Mouse (Mus musculus) retina, postnatal 7 days (tissue): Measurements from ENCODE around the gene Pcnx3.

Experiments used
- DNase-seq: peaks from one replicate; pipeline ENCODE4 v3.0.0-alpha.2; 2012; ENCODE audit warnings: low read depth, low spot score

Pcnx3 gene

GRCm38 (mm10) chr19:5641021-5641420, 47.7 kb downstream of the Pcnx3 start:
- DNase-seq: no peak

- no peak for DNase-seq
Observed at GRCm38 (mm10) chr19:5640339-5640738, 48.4 kb downstream of the Pcnx3 start.

- DNase-seq: no peak
Observed at GRCm38 (mm10) chr19:5638416-5639005, 50.2 kb downstream of the Pcnx3 start.

GRCm38 (mm10) chr19:5637069-5638047, 51.4 kb downstream of the Pcnx3 start, which contains the start of gene Rela:
Gene Rela (plus strand): TSS chr19:5637483.
- DNase-seq: peak; percentile 77

DNA sequence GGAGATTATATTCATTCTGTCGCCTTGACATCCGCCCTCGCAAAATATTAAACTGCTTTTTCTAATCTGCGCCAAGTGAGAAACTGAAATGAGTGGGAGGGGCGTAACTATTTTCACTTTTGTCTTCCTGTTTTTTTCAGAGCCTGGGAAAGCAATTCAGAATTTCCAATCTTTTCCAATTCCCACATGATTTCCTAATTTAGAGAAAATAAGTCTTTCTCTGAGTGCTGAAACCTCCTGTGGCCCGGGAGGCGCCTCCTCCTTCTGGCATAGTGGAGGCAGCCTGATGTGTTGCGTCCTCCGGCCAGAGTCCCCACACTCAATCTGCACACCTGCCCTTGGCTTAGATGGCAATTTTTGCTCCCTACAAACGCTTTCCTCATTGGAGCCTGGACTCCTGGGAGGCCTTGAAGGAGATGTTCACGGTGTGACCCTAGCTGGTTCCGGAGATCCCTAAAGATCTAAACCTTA, 52.1 kb downstream of the Pcnx3 start:
- DNase-seq: no peak

DNA sequence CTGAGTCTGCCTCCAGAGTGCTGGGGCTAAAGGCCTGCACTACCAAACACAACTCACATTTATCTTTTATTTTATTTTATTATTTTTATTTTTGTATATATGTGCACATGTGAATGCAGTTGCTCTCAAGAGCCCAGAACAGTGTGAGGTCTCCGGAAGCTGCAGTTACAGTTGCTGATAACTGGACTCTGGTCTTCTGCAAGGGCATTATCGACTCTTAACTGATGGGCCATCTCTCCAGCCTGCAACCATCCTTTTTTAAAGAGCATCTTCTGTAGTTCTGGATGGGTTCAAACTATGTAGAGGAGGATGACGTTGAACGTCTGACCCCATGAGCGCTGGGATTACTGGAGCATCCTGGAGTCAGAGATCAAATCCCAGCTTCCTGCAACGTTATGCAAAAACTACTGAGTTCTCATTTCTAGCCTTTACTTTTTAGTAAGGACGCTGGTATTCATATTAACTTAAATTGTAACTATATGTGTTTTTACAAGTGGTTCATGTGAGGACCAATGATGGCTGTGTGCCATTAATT, 52.6 kb downstream of the Pcnx3 start:
- DNase-seq: no peak

GRCm38 (mm10) chr19:5632120-5632519, 56.6 kb downstream of the Pcnx3 start:
- DNase-seq: no peak

DNA sequence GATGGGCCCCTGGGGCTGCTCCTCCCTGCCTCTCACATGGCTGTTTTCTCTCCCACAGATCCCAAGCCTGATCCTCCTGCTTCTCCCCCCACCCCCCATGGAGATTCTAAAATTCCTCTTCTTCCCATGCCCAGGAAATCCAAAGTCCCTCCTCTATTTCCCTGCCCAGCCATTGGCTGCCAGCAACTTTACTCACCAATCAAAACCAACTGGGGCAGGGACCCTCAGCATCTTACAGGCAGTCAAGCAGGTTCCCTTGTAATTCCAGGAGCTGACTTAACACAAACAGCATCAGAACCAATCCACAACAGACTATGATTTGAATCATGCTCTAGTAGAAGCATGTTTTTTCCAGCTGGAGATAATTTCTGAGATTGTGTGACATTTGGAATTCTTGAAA, 58.8 kb downstream of the Pcnx3 start:
- DNase-seq: no peak

DNA sequence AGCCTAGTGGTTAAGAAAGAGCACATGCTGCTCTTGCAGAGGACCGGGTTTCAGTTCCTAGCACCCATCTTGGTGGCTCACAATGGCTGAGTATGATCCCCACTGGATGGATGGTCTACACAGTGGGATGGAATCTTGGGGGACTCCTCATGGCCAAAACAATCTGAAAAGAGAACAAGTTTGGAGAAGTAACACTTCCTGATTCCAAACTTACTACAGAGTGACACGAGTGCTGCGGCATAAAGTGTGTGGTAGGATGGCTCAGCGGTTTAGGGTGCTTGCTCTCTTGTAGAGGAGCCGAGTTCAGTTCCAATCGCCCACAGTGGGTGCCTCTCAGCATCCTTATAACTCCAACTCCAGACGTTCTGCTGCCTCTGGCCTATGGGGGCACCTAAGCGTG, 63.4 kb downstream of the Pcnx3 start:
- DNase-seq: no peak

DNA sequence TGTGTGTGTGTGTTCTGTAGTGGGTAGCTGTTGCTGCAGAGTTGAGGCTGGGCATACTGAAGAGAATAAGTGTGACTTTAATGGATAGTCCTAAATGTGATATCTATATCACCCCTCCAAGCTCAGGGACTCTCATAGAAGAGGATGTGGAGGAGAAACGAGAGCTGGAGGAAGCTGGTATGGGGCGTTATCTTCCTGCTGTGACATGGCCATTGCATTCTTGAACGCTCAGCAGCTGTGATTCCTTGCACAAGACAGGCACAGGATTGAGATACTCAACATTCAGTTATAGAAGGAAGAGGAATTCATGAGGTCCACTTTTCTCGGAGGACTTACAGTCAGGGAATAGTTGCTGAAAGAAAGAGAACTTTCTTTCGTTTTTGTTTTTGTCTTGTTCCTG, 66.8 kb downstream of the Pcnx3 start:
- no peak for DNase-seq

DNA sequence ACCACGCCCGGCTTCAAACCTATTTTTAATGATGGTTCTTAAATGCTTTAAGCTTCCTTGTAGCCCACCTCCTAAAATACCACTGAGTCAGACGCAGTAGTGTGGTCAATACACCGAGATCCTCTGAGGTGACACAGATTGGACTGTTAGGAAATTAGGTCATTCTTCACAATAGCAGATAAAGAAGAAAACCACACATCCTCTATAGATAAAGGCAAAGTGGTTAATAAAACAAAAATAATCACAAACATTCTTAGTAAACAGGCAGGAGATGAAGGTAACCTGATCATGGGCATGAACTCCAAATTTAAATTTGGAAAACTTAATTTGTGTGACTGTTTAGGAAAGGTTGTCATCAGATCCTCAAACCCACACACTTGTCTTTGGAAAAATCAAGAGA, 68.7 kb downstream of the Pcnx3 start:
- no peak for DNase-seq

- no peak for DNase-seq
Observed at GRCm38 (mm10) chr19:5614953-5615352, 73.8 kb downstream of the Pcnx3 start.
